Mouse (Mus musculus) erythroid progenitor cell, adult 5-6 weeks (primary cell): Measurements from ENCODE around the gene Tmem259. TPM values are rescaled to one million over a fixed set of nuclear protein-coding genes. Genes with fewer than 3 reads are reported as not detected.

Source experiments
- ATAC-seq: replicated peaks from 2 replicates; pipeline ENCODE4 v1.8.0; 2016; ENCODE audit warnings: moderate number of reproducible peaks, mild to moderate bottlenecking, moderate TSS enrichment, inconsistent platforms; ENCODE audit not compliant: poor library complexity, low FRiP score, severe bottlenecking
- total RNA-seq, 2 experiments: library from RNA; stranded (forward) in 1 of 2; stranded (reverse) in 1 of 2; fragments of 150-400 nt in 1 of 2; fragments of 186-747, 209-891 nt in 1 of 2; gene quantifications; 2 replicates each; pipeline versions ENCODE4 v1.2.3 to v1.2.4; 2015 to 2017; ENCODE audit warnings: low replicate concordance in 2 of 2

Gene Tmem259
- total RNA-seq, 2 experiments from 2014 or later, result 49.2 to 57.0 TPM

GRCm38 (mm10) chr10:79943471-79943901, 40.6 kb downstream of the Tmem259 start:
- ATAC-seq, result no peak

DNA sequence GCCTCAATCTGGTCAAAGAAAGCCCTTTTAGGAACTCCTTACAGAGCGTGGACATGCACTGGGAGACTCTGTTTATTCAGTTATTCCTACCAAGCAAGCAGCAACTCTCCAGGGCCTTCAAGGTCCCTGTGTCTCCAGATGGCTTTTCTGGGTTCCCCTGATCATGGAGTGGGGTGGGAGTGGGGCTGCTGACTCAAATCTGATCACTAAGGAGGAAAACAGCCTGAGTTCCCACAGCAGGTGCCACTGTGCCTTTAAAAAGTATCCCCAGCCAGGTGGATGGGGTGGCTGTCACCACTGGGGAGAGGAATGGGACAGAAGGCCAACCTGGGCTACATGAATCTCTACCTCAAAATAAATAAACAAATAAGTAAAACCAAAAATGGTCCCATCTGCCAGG, 41.1 kb downstream of the Tmem259 start:
- ATAC-seq, result no peak

DNA sequence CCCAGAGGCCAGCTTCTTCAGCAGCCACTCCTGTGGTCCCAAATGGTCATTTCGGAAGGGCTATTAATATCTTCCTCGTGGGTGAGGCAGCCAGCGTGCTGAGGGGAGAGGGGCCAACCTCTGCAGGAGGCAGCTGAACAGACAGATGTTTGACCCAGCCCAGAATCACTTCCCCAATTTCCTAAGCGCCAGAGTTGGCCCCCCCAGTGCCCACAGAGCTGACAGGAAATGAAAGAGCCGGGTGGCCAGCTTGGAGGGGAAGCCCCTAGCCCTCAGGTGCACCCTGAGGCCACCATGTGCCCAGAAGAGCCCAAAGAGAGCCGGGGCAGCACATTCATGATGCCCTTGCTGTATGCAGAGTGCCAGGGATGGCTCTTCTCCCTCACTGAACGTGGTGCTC, 43.4 kb downstream of the Tmem259 start:
- no peak for ATAC-seq

GRCm38 (mm10) chr10:79937775-79938526, 46.2 kb downstream of the Tmem259 start:
- 0 out of 2 replicates have a peak, but pooled peaks have one; percentile 22 for ATAC-seq

GRCm38 (mm10) chr10:79936911-79937441, 47.2 kb downstream of the Tmem259 start:
- peak; percentile 86 for ATAC-seq

- ATAC-seq, result peak; percentile 20
Measured at GRCm38 (mm10) chr10:79936284-79936910, 47.7 kb downstream of the Tmem259 start.

- no peak for ATAC-seq
Measured at GRCm38 (mm10) chr10:79934794-79935569, 49.1 kb downstream of the Tmem259 start.

DNA sequence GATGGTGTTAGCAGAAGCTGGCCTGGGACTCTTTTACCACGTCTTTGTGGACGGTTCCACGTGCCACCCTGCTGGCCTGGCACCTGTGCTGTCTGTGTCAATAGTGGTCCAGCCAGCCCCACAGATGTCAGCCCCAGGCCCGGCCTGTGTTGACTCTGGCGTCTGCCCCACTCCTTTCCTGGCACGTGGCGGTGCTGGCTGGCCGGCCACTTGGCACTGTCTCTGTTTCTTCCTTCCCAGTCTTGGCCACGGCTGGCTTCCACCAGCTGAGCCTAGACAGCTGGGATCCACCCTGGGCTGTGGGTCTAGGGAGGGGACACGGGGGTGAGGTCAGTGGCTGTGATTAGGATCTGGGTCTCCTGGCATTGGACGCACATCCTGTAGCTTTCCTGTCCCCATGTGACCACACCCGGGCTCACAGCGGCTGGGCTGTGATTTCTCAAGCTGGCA, 49.8 kb downstream of the Tmem259 start:
- ATAC-seq, result no peak

- ATAC-seq, result no peak
Measured at GRCm38 (mm10) chr10:79933861-79934260, 50.3 kb downstream of the Tmem259 start.

DNA sequence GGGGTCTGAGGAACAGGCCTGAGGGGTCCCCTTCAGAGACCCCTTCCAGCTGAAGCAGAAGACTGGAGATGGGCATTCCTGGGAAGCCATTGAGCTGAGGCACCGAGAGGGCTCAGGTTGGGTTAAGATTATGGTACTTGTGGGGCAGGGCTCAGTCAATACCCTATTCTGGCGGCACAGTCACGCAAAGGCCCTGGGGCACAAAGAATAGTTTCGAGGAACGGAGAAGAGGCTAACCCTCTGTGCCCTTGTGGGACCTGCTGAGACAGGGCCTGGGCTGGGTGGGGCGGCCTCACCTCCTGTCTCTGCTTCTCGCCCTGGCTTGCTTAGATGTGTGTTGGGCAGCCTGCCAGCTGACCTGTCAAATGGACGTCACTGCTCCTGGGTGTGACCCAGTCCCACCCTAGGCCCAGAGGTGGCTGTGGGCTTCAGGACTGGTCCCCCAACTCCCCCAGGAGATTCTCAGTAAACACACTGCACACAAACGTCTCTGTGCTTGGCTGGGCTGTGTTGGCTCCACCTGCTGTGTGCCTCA, 50.9 kb downstream of the Tmem259 start:
- ATAC-seq, result no peak

- no peak for ATAC-seq
Measured at GRCm38 (mm10) chr10:79932736-79933135, 51.4 kb downstream of the Tmem259 start.

GRCm38 (mm10) chr10:79931797-79932196, 52.3 kb downstream of the Tmem259 start:
- ATAC-seq, result no peak

- no peak for ATAC-seq
Measured at GRCm38 (mm10) chr10:79930826-79931186, 53.3 kb downstream of the Tmem259 start.

- ATAC-seq, result no peak
Measured at GRCm38 (mm10) chr10:79929967-79930825, 53.9 kb downstream of the Tmem259 start.

DNA sequence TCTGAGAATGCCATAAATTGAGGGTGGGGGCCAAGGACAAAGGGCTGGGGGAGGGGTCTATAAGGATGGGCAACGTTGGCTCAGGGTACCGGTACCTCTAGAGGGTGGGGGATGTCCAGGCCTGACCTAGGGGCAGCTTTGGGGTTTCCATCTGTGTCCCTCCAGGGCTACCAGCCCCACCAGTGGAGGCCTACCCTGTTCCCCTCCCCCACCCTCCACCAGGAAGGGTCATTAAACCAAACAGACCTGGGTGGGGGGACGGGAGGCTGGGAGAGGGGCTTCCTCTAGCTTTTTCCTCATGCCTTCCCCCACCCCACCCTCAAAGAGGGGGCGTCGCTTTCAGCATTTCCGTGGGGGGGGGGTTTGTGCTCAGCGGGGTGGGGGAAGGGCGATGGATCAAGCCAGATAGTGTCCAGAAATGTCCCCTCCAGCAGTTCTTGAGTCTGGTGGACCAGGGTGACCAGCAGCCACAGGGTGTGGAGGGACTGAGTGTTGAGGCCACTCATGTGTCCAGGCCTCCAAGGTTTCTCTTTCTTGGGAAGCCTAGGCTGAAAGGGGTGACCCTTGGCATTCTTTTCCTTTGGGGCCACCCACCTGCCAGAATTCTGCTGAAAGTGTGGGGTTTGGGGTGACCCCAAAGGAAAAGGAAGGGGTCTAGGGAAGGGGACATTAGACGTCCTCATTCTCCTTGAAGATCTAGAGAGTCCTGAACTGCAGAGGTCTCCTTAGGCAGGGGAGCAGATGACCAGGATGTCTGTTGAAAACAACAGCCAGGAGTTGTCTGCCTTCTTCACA, 55.0 kb downstream of the Tmem259 start:
- no peak for ATAC-seq

DNA sequence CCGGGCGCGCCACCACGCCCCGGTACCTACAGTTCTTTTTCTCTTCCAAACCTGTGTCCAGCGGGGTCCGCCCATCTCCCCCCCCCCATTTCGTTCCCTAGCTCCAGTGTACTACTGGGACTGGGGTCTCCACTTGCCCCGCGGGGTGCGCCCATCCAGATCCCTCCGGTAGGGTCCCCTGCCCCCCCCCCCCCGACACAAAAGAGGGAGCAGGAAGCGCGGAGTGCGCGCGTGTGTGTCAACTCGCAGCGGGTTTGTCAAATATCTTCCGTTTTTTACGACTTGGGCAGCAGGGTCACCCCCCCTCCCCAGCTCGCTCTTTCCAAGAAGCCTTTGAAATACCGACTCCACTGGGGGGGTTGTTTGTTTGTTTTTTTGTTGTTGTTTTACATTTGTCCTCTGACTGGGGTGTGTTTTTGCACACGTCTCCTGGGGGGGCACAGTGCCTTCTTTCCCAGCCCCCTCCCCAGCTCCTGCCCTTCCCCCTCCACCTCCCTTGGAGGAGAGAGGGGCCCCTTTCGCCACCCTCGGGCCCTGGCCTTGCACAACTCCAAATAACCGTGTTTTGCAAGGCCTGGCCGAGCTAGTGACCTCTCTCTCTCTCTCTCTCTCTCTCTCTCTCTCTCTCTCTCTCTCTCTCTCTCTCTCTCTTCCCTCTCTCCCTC, 56.0 kb downstream of the Tmem259 start:
- ATAC-seq, result no peak

- no peak for ATAC-seq
Measured at GRCm38 (mm10) chr10:79927324-79928029, 56.7 kb downstream of the Tmem259 start.
